Mouse (Mus musculus): ENCODE data around the gene Iqch. TPM values are rescaled to one million over a fixed set of nuclear protein-coding genes. Genes with fewer than 3 reads are reported as not detected.

Gene Iqch
- total and polyA plus RNA-seq, 2 experiments from 2014 or later: 0.20 TPM; not detected in 1

DNA sequence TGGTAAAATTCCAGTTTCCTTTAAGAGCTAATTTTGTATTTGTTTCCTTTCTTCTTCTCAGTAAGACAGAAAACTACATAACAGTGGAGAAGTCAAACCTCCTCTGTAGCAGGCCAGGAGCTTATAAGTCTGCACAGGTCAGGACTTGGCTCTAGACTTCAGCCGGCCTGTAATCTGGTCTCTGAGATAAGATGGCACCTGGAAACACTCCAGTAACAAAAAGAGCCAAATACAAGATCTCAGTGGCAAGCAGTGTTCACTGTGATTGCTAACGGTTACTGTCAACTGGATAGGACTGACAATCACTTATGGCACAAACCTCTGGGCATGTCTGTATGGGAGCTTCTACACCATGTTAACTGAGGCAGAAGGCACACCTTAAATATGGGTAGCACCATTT, 229.0 kb downstream of the Iqch start:
- no peak overlapping the region for H3K27ac ChIP-seq (ENCODE audit: low read depth, low read length)
- H3K4me1 ChIP-seq (ENCODE audit: insufficient read depth, low read length): peaks cover 12% of the 10 kb centered on the region
- no peak for TF ChIP-seq CTCF (IDR thresholded peaks at IDR 0.05)
- H3K4me3 ChIP-seq (ENCODE audit: low read depth, low read length): no peak overlapping the region
- no peaks in the 10 kb centered on the region for H3K9me3 ChIP-seq (ENCODE audit: low read length)
- ATAC-seq (ENCODE audit: low FRiP score) (no peak), DNase-seq (ENCODE audit: low spot score) (no peak)
- H3K27me3 ChIP-seq (ENCODE audit: insufficient read depth, low read length): no peaks in the 10 kb centered on the region
- no peak overlapping the region for H3K4me2 ChIP-seq (ENCODE audit: low read depth, low read length, poor library complexity, severe bottlenecking)
- 87% methylated on average over 2 of the region's 2 CpGs for WGBS
- H3K36me3 ChIP-seq (ENCODE audit: insufficient read depth, low read length): peaks cover 3% of the 10 kb centered on the region; the same call in 1 of the 2 replicates
- H3K9ac ChIP-seq (replicated peaks; ENCODE audit: low read length, poor library complexity, severe bottlenecking): no peak overlapping the region

DNA sequence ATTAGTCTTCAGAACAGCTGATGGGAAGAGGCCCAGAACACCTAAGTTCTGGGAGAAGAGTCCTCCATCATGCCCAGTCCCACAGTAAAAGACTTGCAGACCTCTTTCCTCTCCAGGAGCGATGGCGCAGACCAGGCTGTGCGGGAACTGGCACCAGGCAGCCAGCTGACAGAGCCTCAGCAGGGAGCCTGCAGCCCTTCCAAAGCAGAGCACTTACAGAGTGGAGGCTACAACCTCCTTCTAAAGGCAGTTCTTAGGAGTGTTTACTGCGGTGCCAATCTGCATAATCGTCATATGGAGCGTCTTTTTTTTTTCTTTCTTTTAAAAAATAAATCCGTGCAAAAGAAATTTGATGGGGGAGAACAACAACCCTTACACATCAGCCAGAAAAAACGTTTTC, 229.8 kb downstream of the Iqch start:
- H3K4me1 ChIP-seq (ENCODE audit: insufficient read depth, low read length): peaks cover 12% of the 10 kb centered on the region
- no peak for TF ChIP-seq CTCF (IDR thresholded peaks at IDR 0.05)
- peaks cover 3% of the 10 kb centered on the region; the same call in 1 of the 2 replicates for H3K36me3 ChIP-seq (ENCODE audit: insufficient read depth, low read length)
- H3K27me3 ChIP-seq (ENCODE audit: insufficient read depth, low read length): no peaks in the 10 kb centered on the region
- H3K4me2 ChIP-seq (ENCODE audit: low read depth, low read length, poor library complexity, severe bottlenecking): no peak overlapping the region
- no peak overlapping the region for H3K9ac ChIP-seq (replicated peaks; ENCODE audit: low read length, poor library complexity, severe bottlenecking)
- ATAC-seq (ENCODE audit: low FRiP score): no peak
- no peak overlapping the region for H3K27ac ChIP-seq (ENCODE audit: low read depth, low read length)
- no peak for DNase-seq (ENCODE audit: low spot score)
- no peaks in the 10 kb centered on the region for H3K9me3 ChIP-seq (ENCODE audit: low read length)
- 53% methylated on average over 8 of the region's 8 CpGs for WGBS
- H3K4me3 ChIP-seq (ENCODE audit: low read depth, low read length): no peak overlapping the region

Other genes starting within 250 kb of the Iqch start
- 22.4 and 23.4 TPM in 2 replicates for gene Map2k5, start 224.6 kb downstream of the Iqch start, total RNA-seq (2014; rRNA removed)
- gene Map2k5, start 224.6 kb downstream of the Iqch start, polyA plus RNA-seq (2015; fragmentation: Nextera tagmentation; extraction: Ambion mirVana): 32.7 and 35.0 TPM in 2 replicates
- gene 2300009A05Rik, start 203.2 kb downstream of the Iqch start, total RNA-seq (2014; rRNA removed): 45.8 and 54.1 TPM in 2 replicates
- gene 2300009A05Rik, start 203.2 kb downstream of the Iqch start, polyA plus RNA-seq (2015; fragmentation: Nextera tagmentation; extraction: Ambion mirVana): 82.8 and 98.4 TPM in 2 replicates
- 39.1 and 45.5 TPM in 2 replicates for gene Aagab, start 167 bp upstream of the Iqch start, total RNA-seq (2014; rRNA removed)
- gene Aagab, start 167 bp upstream of the Iqch start, polyA plus RNA-seq (2015; fragmentation: Nextera tagmentation; extraction: Ambion mirVana): 58.9 and 59.7 TPM in 2 replicates
- gene Smad3, start 155.5 kb upstream of the Iqch start, total RNA-seq (2014; rRNA removed): 13.2 and 20.6 TPM in 2 replicates
- gene Smad3, start 155.5 kb upstream of the Iqch start, polyA plus RNA-seq (2015; fragmentation: Nextera tagmentation; extraction: Ambion mirVana): 4.0 TPM in 2 replicates